Mouse (Mus musculus) G1E (cell line): ENCODE measurements around the gene Il4. TPM values are rescaled to one million over a fixed set of nuclear protein-coding genes. Genes with fewer than 3 reads are reported as not detected.

Experiments used
- ATAC-seq: 2 replicates; pipeline ENCODE4 v1.8.0; 2016; ENCODE audit warnings: mild to moderate bottlenecking; ENCODE audit not compliant: insufficient number of reproducible peaks, poor library complexity, low FRiP score, severe bottlenecking; ENCODE audit errors: extremely low read depth
- DNase-seq: peaks from one replicate; pipeline ENCODE4 v3.0.0; 2012; ENCODE audit warnings: low spot score
- H3K27me3 ChIP-seq: 2 replicates; pipeline ENCODE4 v1.6.1; 2012; ENCODE audit warnings: mild to moderate bottlenecking, low read length, inconsistent platforms; ENCODE audit not compliant: insufficient read depth
- H3K36me3 ChIP-seq: replicated peaks from 2 replicates; pipeline ENCODE3; 2012; ENCODE audit warnings: mild to moderate bottlenecking, inconsistent platforms
- H3K4me1 ChIP-seq: 2 replicates; pipeline ENCODE4 v1.6.1; 2012; ENCODE audit warnings: low read depth, low read length, inconsistent platforms, mixed read lengths; ENCODE audit not compliant: insufficient read depth
- H3K4me3 ChIP-seq: 2 replicates; pipeline ENCODE4 v1.5.1; 2012; ENCODE audit warnings: low read depth, mild to moderate bottlenecking, inconsistent platforms, low read length, moderate library complexity, mixed read lengths
- H3K9me3 ChIP-seq: replicated peaks from 2 replicates; pipeline ENCODE4 v1.6.1; 2012; ENCODE audit warnings: inconsistent platforms
- CTCF ChIP-seq: IDR thresholded peaks from 2 replicates; pipeline ENCODE4 v1.5.1; 2012; ENCODE audit warnings: low read depth, low read length, inconsistent platforms, mixed read lengths
- GATA1 ChIP-seq: IDR thresholded peaks from 2 replicates; pipeline ENCODE4 v1.6.1; 2012; ENCODE audit warnings: borderline replicate concordance, low read length, inconsistent platforms, mixed read lengths
- GATA2 ChIP-seq: IDR thresholded peaks from 2 replicates; pipeline ENCODE4 v1.6.1; 2012; ENCODE audit warnings: low read depth, low read length, inconsistent platforms, borderline replicate concordance
- POLR2AphosphoS5 ChIP-seq: IDR thresholded peaks from 2 replicates; pipeline ENCODE4 v1.6.1; 2012; ENCODE audit warnings: low read depth, low read length, inconsistent platforms; ENCODE audit not compliant: insufficient replicate concordance
- TAL1 ChIP-seq: conservative IDR thresholded peaks from 2 replicates; pipeline ENCODE4 v1.6.1; 2012; ENCODE audit warnings: low read depth, low read length, inconsistent platforms, mixed read lengths
- polyA plus RNA-seq: library from polyadenylated mRNA; stranded (reverse); fragments of >175 nt; gene quantifications from 2 replicates; pipeline ENCODE4 v1.2.3, GENCODE M21; 2012
- total RNA-seq, 2 experiments: library from RNA; stranded (forward) in 1 of 2; stranded (reverse) in 1 of 2; fragments of 200-1000 nt in 1 of 2; fragments of >200 nt in 1 of 2; fragmentation: Nextera tagmentation in 1 of 2; gene quantifications; 2 replicates each; pipeline ENCODE4 v1.2.3; 2014 to 2017

Gene Il4
- total and polyA plus RNA-seq, 3 experiments, result 0.43 to 87.7 (median 35.8) TPM

DNA sequence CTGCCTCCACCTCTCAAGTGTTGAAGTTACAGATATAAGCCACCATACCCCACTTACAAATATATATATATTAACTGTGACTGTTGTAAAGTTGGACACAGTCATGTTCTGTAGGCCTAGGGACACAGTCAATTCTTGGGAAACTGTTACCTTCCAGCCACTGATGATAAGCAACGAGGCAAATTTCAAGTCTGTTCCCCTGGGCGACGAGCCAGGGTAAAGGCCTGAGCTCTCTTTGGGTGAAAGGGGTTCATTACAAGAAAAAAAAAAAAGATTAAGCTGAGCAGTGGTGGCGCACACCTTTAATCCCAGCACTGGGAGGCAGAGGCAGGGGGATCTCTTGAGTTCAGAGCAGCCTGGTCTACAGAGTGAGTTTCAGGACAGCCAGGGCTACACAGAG, 1.6 kb upstream of the Il4 start:
- H3K36me3 ChIP-seq, result peaks cover 3% of the 10 kb centered on the region
- H3K4me3 ChIP-seq, result no peak overlapping the region
- peaks cover 7% of the 10 kb centered on the region for H3K9me3 ChIP-seq
- TF ChIP-seq CTCF (no peak), GATA2 (no peak)
- no peak for DNase-seq
- ATAC-seq, result no peak
- peaks cover 81% of the 10 kb centered on the region for H3K4me1 ChIP-seq
- H3K27me3 ChIP-seq, result no peaks in the 10 kb centered on the region

- Histone ChIP-seq H3K4me3 (peak overlapping the region; percentile 50; the same call in 1 of the 2 replicates), H3K9me3 (peaks cover 7% of the 10 kb centered on the region), H3K36me3 (peaks cover 5% of the 10 kb centered on the region), H3K4me1 (peaks cover 80% of the 10 kb centered on the region), H3K27me3 (no peaks in the 10 kb centered on the region)
- no peak for TF ChIP-seq GATA2
- TF ChIP-seq TAL1, result peak; percentile 44
- no peak for TF ChIP-seq GATA1
- TF ChIP-seq CTCF, result no peak
- no peak for DNase-seq
- 0 out of 2 replicates have a peak, but pooled peaks have one; percentile 4 for ATAC-seq
These were observed 959 bp upstream of the Il4 start for GRCm38 (mm10) chr11:53619428-53619827.

DNA sequence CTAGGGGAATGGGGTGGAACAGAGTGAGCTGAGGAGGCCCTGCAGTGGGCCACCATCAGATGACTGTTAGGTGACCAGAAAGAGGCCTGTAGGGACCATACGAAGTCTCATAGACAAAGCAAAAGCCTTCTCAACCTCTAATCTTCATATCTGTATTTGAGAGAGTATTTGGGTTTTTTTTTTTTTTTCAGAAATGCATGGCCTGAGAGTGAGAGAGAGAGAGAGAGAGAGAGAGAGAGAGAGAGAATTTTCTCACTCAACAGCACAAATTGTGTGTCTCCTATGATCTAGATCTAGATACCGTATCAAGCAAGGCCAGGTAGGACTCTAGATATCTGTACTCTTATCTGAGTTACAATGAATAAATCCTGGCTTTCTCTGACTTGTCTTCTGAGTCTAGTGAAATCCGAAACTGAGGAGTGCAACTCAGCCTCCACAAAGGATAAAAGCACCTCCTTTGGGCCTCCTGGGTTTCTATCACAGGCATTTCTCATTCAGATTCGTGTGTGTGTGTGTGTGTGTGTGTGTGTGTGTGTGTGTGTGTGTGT, 833 bp downstream of the Il4 start:
- Histone ChIP-seq H3K4me1 (peaks cover 79% of the 10 kb centered on the region), H3K4me3 (peak overlapping the region; percentile 77)

GRCm38 (mm10) chr11:53616748-53617558, 1.5 kb downstream of the Il4 start:
- ATAC-seq (peak; percentile 72), DNase-seq (peak; percentile 58)
- H3K4me1 ChIP-seq, result peaks cover 73% of the 10 kb centered on the region
- peak overlapping the region; percentile 77 for H3K4me3 ChIP-seq
- TF ChIP-seq TAL1 (peak; percentile 68; the same call in 1 of the 2 replicates), GATA2 (0 out of 2 replicates have a peak, but pooled peaks have one; percentile 66), POLR2AphosphoS5 (no peak; the same call in 1 of the 2 replicates), GATA1 (no peak), CTCF (no peak)
- peaks cover 27% of the 10 kb centered on the region for H3K36me3 ChIP-seq
- peaks cover 15% of the 10 kb centered on the region for H3K9me3 ChIP-seq
- no peaks in the 10 kb centered on the region; the same call in 1 of the 2 replicates for H3K27me3 ChIP-seq

More for the DNA sequence above, 833 bp downstream of the Il4 start:
- H3K36me3 ChIP-seq, result peaks cover 20% of the 10 kb centered on the region
- ATAC-seq (peak; percentile 30; the same call in 1 of the 2 replicates), DNase-seq (no peak)
- no peaks in the 10 kb centered on the region; the same call in 1 of the 2 replicates for H3K27me3 ChIP-seq
- peaks cover 10% of the 10 kb centered on the region for H3K9me3 ChIP-seq
- TF ChIP-seq POLR2AphosphoS5 (no peak), CTCF (no peak), TAL1 (no peak), GATA2 (no peak), GATA1 (no peak)

- peaks cover 40% of the 10 kb centered on the region for H3K36me3 ChIP-seq
- H3K27me3 ChIP-seq, result no peaks in the 10 kb centered on the region; the same call in 1 of the 2 replicates
- TF ChIP-seq GATA1 (no peak), POLR2AphosphoS5 (no peak), TAL1 (no peak), GATA2 (no peak), CTCF (no peak)
- peaks cover 62% of the 10 kb centered on the region for H3K4me1 ChIP-seq
- peak overlapping the region; percentile 77 for H3K4me3 ChIP-seq
- DNase-seq, result no peak
- ATAC-seq, result no peak
- peaks cover 23% of the 10 kb centered on the region for H3K9me3 ChIP-seq
These were observed 2.9 kb downstream of the Il4 start for GRCm38 (mm10) chr11:53615575-53615974.

- DNase-seq, result no peak
- H3K4me1 ChIP-seq, result peaks cover 60% of the 10 kb centered on the region
- peak overlapping the region; percentile 77 for H3K4me3 ChIP-seq
- peaks cover 23% of the 10 kb centered on the region for H3K9me3 ChIP-seq
- H3K27me3 ChIP-seq, result no peaks in the 10 kb centered on the region; the same call in 1 of the 2 replicates
- TF ChIP-seq CTCF, result no peak
- no peak for ATAC-seq
- H3K36me3 ChIP-seq, result peaks cover 42% of the 10 kb centered on the region
These were observed 3.3 kb downstream of the Il4 start for GRCm38 (mm10) chr11:53615172-53615571.
